Mouse (Mus musculus) CH12.LX (cell line): ENCODE data around the gene Anxa11. TPM values are rescaled to one million over a fixed set of nuclear protein-coding genes. Genes with fewer than 3 reads are reported as not detected.

Experiments
- DNase-seq: peaks from one replicate; pipeline ENCODE4 v3.0.0-alpha.2; 2013; ENCODE audit errors: extremely low read depth
- H3K27ac ChIP-seq: 2 replicates; pipeline ENCODE4 v1.5.1; 2012; ENCODE audit warnings: low read depth, mild to moderate bottlenecking, control low read depth, moderate library complexity; ENCODE audit not compliant: insufficient read depth
- H3K27me3 ChIP-seq: replicated peaks from 2 replicates; pipeline ENCODE3; 2012; ENCODE audit warnings: inconsistent platforms
- H3K36me3 ChIP-seq, 2 experiments: replicated peaks in 1 of 2; 2 replicates each; pipeline versions ENCODE3 to v1.6.1; 2012; ENCODE audit warnings: inconsistent platforms in 1 of 2, low read length in 1 of 2, mild to moderate bottlenecking in 1 of 2, mixed read lengths in 1 of 2, moderate library complexity in 1 of 2; ENCODE audit not compliant: control insufficient read depth in 1 of 2, insufficient read depth in 1 of 2
- H3K4me1 ChIP-seq, 2 experiments: 2 replicates each; pipeline ENCODE4 v1.6.1; 2012; ENCODE audit warnings: inconsistent platforms in 1 of 2, moderate library complexity in 1 of 2; ENCODE audit not compliant: insufficient read depth in 2 of 2, control insufficient read depth in 1 of 2
- H3K4me2 ChIP-seq: 2 replicates; pipeline ENCODE4 v1.6.1; 2012; ENCODE audit warnings: low read depth, mild to moderate bottlenecking, control low read depth; ENCODE audit not compliant: poor library complexity, insufficient read depth, severe bottlenecking
- H3K4me3 ChIP-seq, 3 experiments: fragments of 150-350 bp in 1 of 3; sonication (generic) in 1 of 3; replicated peaks in 1 of 3; 2 replicates each; pipeline versions ENCODE3 to v1.5.1; 2011 to 2012; ENCODE audit warnings: low read depth in 2 of 3, low read length in 2 of 3, mild to moderate bottlenecking in 2 of 3, moderate library complexity in 2 of 3, control low read depth in 1 of 3, improper control_type of control experiment in 1 of 3, inconsistent platforms in 1 of 3, mixed read lengths in 1 of 3; ENCODE audit not compliant: poor library complexity in 1 of 3
- H3K79me2 ChIP-seq: replicated peaks from 2 replicates; pipeline ENCODE4 v1.6.1; 2012; ENCODE audit warnings: mild to moderate bottlenecking, moderate library complexity; ENCODE audit not compliant: control insufficient read depth, poor library complexity, insufficient read depth, severe bottlenecking; ENCODE audit errors: extremely low read depth
- H3K9ac ChIP-seq: 2 replicates; pipeline ENCODE4 v1.6.1; 2012; ENCODE audit warnings: low read depth, mild to moderate bottlenecking, control low read depth, moderate library complexity; ENCODE audit not compliant: insufficient read depth
- H3K9me3 ChIP-seq: replicated peaks from 2 replicates; pipeline ENCODE3; 2012; ENCODE audit warnings: low read length, inconsistent platforms, mixed read lengths
- BHLHE40 ChIP-seq: IDR thresholded peaks from 2 replicates; pipeline ENCODE4 v1.6.1; 2011; ENCODE audit warnings: mild to moderate bottlenecking, low read depth, low read length, improper control_type of control experiment
- CHD1 ChIP-seq: IDR thresholded peaks from 2 replicates; pipeline ENCODE4 v1.6.1; 2012; ENCODE audit warnings: low read depth, low read length, improper control_type of control experiment, inconsistent platforms
- E2F4 ChIP-seq: IDR thresholded peaks from 2 replicates; pipeline ENCODE4 v1.6.1; 2011; ENCODE audit warnings: low read depth, low read length, improper control_type of control experiment; ENCODE audit not compliant: insufficient replicate concordance
- ELF1 ChIP-seq: IDR thresholded peaks from 2 replicates; pipeline ENCODE4 v1.6.1; 2014; ENCODE audit warnings: low read depth, mild to moderate bottlenecking, inconsistent platforms, low read length, improper control_type of control experiment
- EP300 ChIP-seq: IDR thresholded peaks from 2 replicates; pipeline ENCODE4 v1.6.1; 2011; ENCODE audit warnings: low read length, improper control_type of control experiment
- ETS1 ChIP-seq: conservative IDR thresholded peaks from 2 replicates; pipeline ENCODE4 v1.6.1; 2012; ENCODE audit warnings: low read depth, mild to moderate bottlenecking, inconsistent platforms, low read length, improper control_type of control experiment, moderate library complexity
- GABPA ChIP-seq: IDR thresholded peaks from 2 replicates; pipeline ENCODE4 v1.6.1; 2012; ENCODE audit warnings: low read depth, low read length, improper control_type of control experiment, inconsistent platforms; ENCODE audit not compliant: insufficient replicate concordance
- HCFC1 ChIP-seq: IDR thresholded peaks from 2 replicates; pipeline ENCODE4 v1.6.1; 2012; ENCODE audit warnings: low read depth, mild to moderate bottlenecking, inconsistent platforms, low read length, improper control_type of control experiment
- IRF4 ChIP-seq: IDR thresholded peaks from 2 replicates; pipeline ENCODE4 v1.6.1; 2014; ENCODE audit warnings: low read depth, mild to moderate bottlenecking, inconsistent platforms, low read length, improper control_type of control experiment
- JUND ChIP-seq: conservative IDR thresholded peaks from 2 replicates; pipeline ENCODE4 v1.6.1; 2011; ENCODE audit warnings: low read depth, low read length, improper control_type of control experiment
- KAT2A ChIP-seq: IDR thresholded peaks from 2 replicates; pipeline ENCODE4 v1.6.1; 2012; ENCODE audit warnings: low read length, improper control_type of control experiment, inconsistent platforms; ENCODE audit not compliant: insufficient replicate concordance
- MAFK ChIP-seq: IDR thresholded peaks from 2 replicates; pipeline ENCODE4 v1.6.1; 2011; ENCODE audit warnings: low read length, improper control_type of control experiment; ENCODE audit not compliant: insufficient replicate concordance
- MAX ChIP-seq: IDR thresholded peaks from 2 replicates; pipeline ENCODE4 v1.6.1; 2011; ENCODE audit warnings: low read length, improper control_type of control experiment
- MEF2A ChIP-seq: IDR thresholded peaks from 2 replicates; pipeline ENCODE4 v1.6.1; 2014; ENCODE audit warnings: low read depth, mild to moderate bottlenecking, inconsistent platforms, low read length, improper control_type of control experiment, borderline replicate concordance
- MYC ChIP-seq: IDR thresholded peaks from 2 replicates; pipeline ENCODE4 v1.6.1; 2011; ENCODE audit warnings: low read depth, mild to moderate bottlenecking, improper control_type of control experiment, low read length
- NRF1 ChIP-seq: IDR thresholded peaks from 2 replicates; pipeline ENCODE4 v1.6.1; 2014; ENCODE audit warnings: low read depth, mild to moderate bottlenecking, inconsistent platforms, low read length, improper control_type of control experiment, moderate library complexity
- POLR2AphosphoS2 ChIP-seq: IDR thresholded peaks from 2 replicates; pipeline ENCODE4 v1.6.1; 2011; ENCODE audit warnings: low read depth, low read length, improper control_type of control experiment
- RAD21 ChIP-seq: IDR thresholded peaks from 2 replicates; pipeline ENCODE4 v1.6.1; 2011; ENCODE audit warnings: low read depth, mild to moderate bottlenecking, low read length, improper control_type of control experiment, moderate library complexity
- RCOR1 ChIP-seq: conservative IDR thresholded peaks from 2 replicates; pipeline ENCODE4 v1.6.1; 2012; ENCODE audit warnings: low read depth, mild to moderate bottlenecking, inconsistent platforms, low read length, improper control_type of control experiment
- SMC3 ChIP-seq: IDR thresholded peaks from 2 replicates; pipeline ENCODE4 v1.6.1; 2011; ENCODE audit warnings: low read depth, low read length, improper control_type of control experiment
- TBP ChIP-seq: conservative IDR thresholded peaks from 2 replicates; pipeline ENCODE4 v1.6.1; 2011; ENCODE audit warnings: low read depth, low read length, improper control_type of control experiment
- TCF12 ChIP-seq: IDR thresholded peaks from 2 replicates; pipeline ENCODE4 v1.6.1; 2014; ENCODE audit warnings: low read depth, mild to moderate bottlenecking, inconsistent platforms, low read length, improper control_type of control experiment
- UBTF ChIP-seq: IDR thresholded peaks from 2 replicates; pipeline ENCODE4 v1.6.1; 2012; ENCODE audit warnings: low read depth, mild to moderate bottlenecking, inconsistent platforms, low read length, improper control_type of control experiment, moderate library complexity
- USF2 ChIP-seq: conservative IDR thresholded peaks from 2 replicates; pipeline ENCODE4 v1.6.1; 2011; ENCODE audit warnings: low read depth, low read length, improper control_type of control experiment
- ZC3H11A ChIP-seq: IDR thresholded peaks from 2 replicates; pipeline ENCODE4 v1.6.1; 2012; ENCODE audit warnings: low read depth, mild to moderate bottlenecking, inconsistent platforms, low read length, improper control_type of control experiment
- ZKSCAN1 ChIP-seq: IDR thresholded peaks from 2 replicates; pipeline ENCODE4 v1.6.1; 2012; ENCODE audit warnings: low read depth, inconsistent platforms, low read length, improper control_type of control experiment, borderline replicate concordance
- dilution Hi-C: fragments of 300-500 bp; cut with MboI; formaldehyde crosslinking; loops from 2 replicates; pipeline ENCODE4 v1.14.3; 2020; ENCODE audit warnings: low sequenced_read_pairs; ENCODE audit not compliant: extremely low pct_unique_long_range_greater_than_20kb, extremely low pct_ligation_motif_present
- in situ Hi-C: fragments of 300-500 bp; cut with MboI; formaldehyde crosslinking; loops from 3 replicates; pipeline ENCODE4 v1.14.3; 2019; ENCODE audit warnings: low sequenced_read_pairs, low pct_ligation_motif_present, low pct_unique_long_range_greater_than_20kb, mixed read lengths
- polyA plus RNA-seq: library from polyadenylated mRNA; unstranded; fragments of >175 nt; gene quantifications from 2 replicates; pipeline ENCODE4 v1.2.1, GENCODE M21; 2012; ENCODE audit warnings: low read depth; ENCODE audit not compliant: insufficient read length
- total RNA-seq, 2 experiments: library from RNA; depleted of rRNA; stranded (reverse); fragments of 300-350 nt in 1 of 2; fragments of >200 nt in 1 of 2; gene quantifications; 2 replicates each; pipeline ENCODE4 v1.2.3; 2012 to 2014

Gene Anxa11
- total and polyA plus RNA-seq, 3 experiments = 5.0 to 35.0 (median 8.4) TPM

DNA sequence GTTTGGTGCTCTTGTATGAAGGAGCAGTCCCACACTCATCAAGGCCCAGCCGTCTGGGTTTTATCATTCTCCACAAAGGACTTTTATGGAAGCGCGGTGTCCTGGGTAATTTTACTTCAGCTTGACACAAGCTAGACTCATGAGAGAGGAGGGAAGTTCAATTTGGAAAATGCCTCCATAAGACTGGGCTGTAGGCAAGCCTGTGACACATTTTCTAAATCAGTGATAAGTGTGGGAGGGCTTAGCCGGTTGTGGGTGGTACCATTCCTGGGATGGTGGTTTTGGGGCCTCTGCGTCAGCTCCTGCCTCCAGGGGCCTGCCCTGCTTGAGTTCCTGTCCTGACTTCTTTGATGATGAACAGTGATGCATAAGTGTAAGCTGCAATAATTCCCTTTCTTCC, 23.3 kb downstream of the Anxa11 start:
- dilution Hi-C loops = no loop called here
- Histone ChIP-seq H3K36me3 (peaks cover 0 to 9% of the 10 kb centered on the region in 2 experiments), H3K27ac (no peak overlapping the region)
- TF ChIP-seq IRF4 (no peak), ZC3H11A (no peak), EP300 (no peak), JUND (no peak), ZKSCAN1 (no peak), ETS1 (no peak), SMC3 (no peak), E2F4 (no peak), HCFC1 (no peak), KAT2A (no peak), MAX (no peak), CHD1 (no peak), POLR2AphosphoS2 (no peak), GABPA (no peak), TCF12 (no peak), UBTF (no peak), ELF1 (no peak)
- TF ChIP-seq, all 38 proteins: peak for 0
- no peak overlapping the region for H3K4me3 ChIP-seq
- no peak overlapping the region for H3K9ac ChIP-seq
- DNase-seq = no peak
- no peaks in the 10 kb centered on the region; the same call in 1 of the 2 replicates for H3K79me2 ChIP-seq
- no peaks in the 10 kb centered on the region for H3K27me3 ChIP-seq
- peaks cover 3 to 49% of the 10 kb centered on the region in 2 experiments; a peak in 3 of 4 replicates for H3K4me1 ChIP-seq
- in situ Hi-C loops = no loop called here
- no peak overlapping the region for H3K4me2 ChIP-seq
- H3K9me3 ChIP-seq = no peaks in the 10 kb centered on the region

DNA sequence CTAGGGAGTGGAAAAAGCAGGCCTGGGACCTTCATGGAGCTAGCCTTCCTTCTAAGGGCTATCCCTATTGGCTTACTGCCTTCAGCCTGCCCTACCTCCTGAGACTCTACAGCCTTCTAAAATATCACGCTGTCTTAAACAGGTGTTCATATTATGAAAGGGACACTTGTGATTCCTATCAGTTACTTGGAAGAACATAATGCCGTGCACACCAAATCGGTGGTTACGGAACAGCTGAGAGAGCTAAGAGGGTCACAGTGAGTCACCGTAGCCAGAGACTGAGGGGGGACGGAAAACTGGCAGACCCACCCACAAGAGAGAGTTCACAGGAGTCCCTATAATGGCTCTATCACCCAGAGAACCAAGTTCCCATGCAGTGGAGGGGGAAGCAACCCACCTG, 24.4 kb downstream of the Anxa11 start:
- dilution Hi-C loops = no loop called here
- in situ Hi-C loops = no loop called here

More for the DNA sequence above, 24.4 kb downstream of the Anxa11 start:
- Histone ChIP-seq H3K79me2 (no peaks in the 10 kb centered on the region; the same call in 1 of the 2 replicates), H3K4me1 (peaks cover 3 to 49% of the 10 kb centered on the region in 2 experiments; a peak in 3 of 4 replicates), H3K27ac (no peak overlapping the region), H3K27me3 (no peaks in the 10 kb centered on the region)
- TF ChIP-seq NRF1 (no peak), CHD1 (no peak), MAFK (no peak), USF2 (no peak), RCOR1 (no peak), RAD21 (no peak), ELF1 (no peak), MEF2A (no peak), E2F4 (no peak), TBP (no peak), BHLHE40 (no peak), UBTF (no peak), ZC3H11A (no peak), JUND (no peak), POLR2AphosphoS2 (no peak), IRF4 (no peak), MYC (no peak)
- TF ChIP-seq, all 38 proteins: peak for 0
- H3K4me2 ChIP-seq = no peak overlapping the region
- H3K4me3 ChIP-seq = no peak overlapping the region
- H3K9me3 ChIP-seq = no peaks in the 10 kb centered on the region
- H3K36me3 ChIP-seq = peaks cover 0 to 15% of the 10 kb centered on the region in 2 experiments
- DNase-seq = no peak
- no peak overlapping the region for H3K9ac ChIP-seq
